Mouse (Mus musculus) liver, adult 2 months (tissue): ENCODE data around the gene Gm4450. TPM values are rescaled to one million over a fixed set of nuclear protein-coding genes. Genes with fewer than 3 reads are reported as not detected.
"Not testable (repeated sequence)": the region's sequence is repeated elsewhere in the genome, so short reads cannot be mapped to it uniquely, and the experiment has no call there.

Experiments used
- DNase-seq: peaks from one replicate; pipeline ENCODE4 v3.0.0-alpha.2; 2011; ENCODE audit warnings: low read depth, low spot score; ENCODE audit errors: extremely low read depth
- H3K27ac ChIP-seq: fragments of 200-500 bp; replicated peaks from 2 replicates; pipeline ENCODE4 v1.5.1; 2012; ENCODE audit warnings: low read depth, mild to moderate bottlenecking, control low read depth, inconsistent platforms, low read length; ENCODE audit not compliant: insufficient read depth
- H3K27me3 ChIP-seq: fragments of 200-500 bp; 2 replicates; pipeline ENCODE4 v1.6.1; 2012; ENCODE audit warnings: mild to moderate bottlenecking, moderate library complexity, low read length, inconsistent platforms; ENCODE audit not compliant: control insufficient read depth, insufficient read depth
- H3K36me3 ChIP-seq: fragments of 200-500 bp; 2 replicates; pipeline ENCODE4 v1.6.1; 2012; ENCODE audit warnings: low read length, inconsistent platforms; ENCODE audit not compliant: control insufficient read depth, insufficient read depth
- H3K4me1 ChIP-seq: fragments of 200-500 bp; 2 replicates; pipeline ENCODE4 v1.6.1; 2011; ENCODE audit warnings: low read length; ENCODE audit not compliant: control insufficient read depth, insufficient read depth
- H3K4me3 ChIP-seq: fragments of 200-500 bp; 2 replicates; pipeline ENCODE4 v1.5.1; 2011; ENCODE audit warnings: low read depth, mild to moderate bottlenecking, control low read depth, low read length, moderate library complexity; ENCODE audit not compliant: insufficient read depth
- H3K79me2 ChIP-seq: fragments of 200-500 bp; 2 replicates; pipeline ENCODE4 v1.6.1; 2012; ENCODE audit warnings: inconsistent platforms, mild to moderate bottlenecking, low read length, moderate library complexity; ENCODE audit not compliant: control insufficient read depth, insufficient read depth
- H3K9ac ChIP-seq: fragments of 200-500 bp; 2 replicates; pipeline ENCODE4 v1.6.1; 2012; ENCODE audit warnings: low read depth, mild to moderate bottlenecking, control low read depth, inconsistent platforms, low read length
- CTCF ChIP-seq: fragments of 200-500 bp; IDR thresholded peaks from 2 replicates; pipeline ENCODE4 v1.5.1; 2011; ENCODE audit warnings: low read depth, low read length, control low read depth
- POLR2A ChIP-seq: fragments of 200-500 bp; IDR thresholded peaks from 2 replicates; pipeline ENCODE4 v1.6.1; 2011; ENCODE audit warnings: low read length, control low read depth; ENCODE audit not compliant: insufficient read depth; ENCODE audit errors: extremely low read depth
- WGBS: fragments of 180-500 bp; shearing (Covaris S2); methylation state at CpG from one replicate; pipeline ENCODE4 v1.1.7; 2018; 5-methylcytosine and 5-hydroxymethylcytosine counted together
- polyA plus RNA-seq: library from polyadenylated mRNA; depleted of rRNA; stranded (reverse); fragments of >200 nt; gene quantifications from 2 replicates; pipeline ENCODE4 v1.2.3, GENCODE M21; 2012
- total RNA-seq: library from RNA; depleted of rRNA; stranded (reverse); fragments of >200 nt; gene quantifications from 2 replicates; pipeline ENCODE4 v1.2.3, GENCODE M21; 2014

Gm4450 gene
- total and polyA plus RNA-seq, 2 experiments, result not detected

DNA sequence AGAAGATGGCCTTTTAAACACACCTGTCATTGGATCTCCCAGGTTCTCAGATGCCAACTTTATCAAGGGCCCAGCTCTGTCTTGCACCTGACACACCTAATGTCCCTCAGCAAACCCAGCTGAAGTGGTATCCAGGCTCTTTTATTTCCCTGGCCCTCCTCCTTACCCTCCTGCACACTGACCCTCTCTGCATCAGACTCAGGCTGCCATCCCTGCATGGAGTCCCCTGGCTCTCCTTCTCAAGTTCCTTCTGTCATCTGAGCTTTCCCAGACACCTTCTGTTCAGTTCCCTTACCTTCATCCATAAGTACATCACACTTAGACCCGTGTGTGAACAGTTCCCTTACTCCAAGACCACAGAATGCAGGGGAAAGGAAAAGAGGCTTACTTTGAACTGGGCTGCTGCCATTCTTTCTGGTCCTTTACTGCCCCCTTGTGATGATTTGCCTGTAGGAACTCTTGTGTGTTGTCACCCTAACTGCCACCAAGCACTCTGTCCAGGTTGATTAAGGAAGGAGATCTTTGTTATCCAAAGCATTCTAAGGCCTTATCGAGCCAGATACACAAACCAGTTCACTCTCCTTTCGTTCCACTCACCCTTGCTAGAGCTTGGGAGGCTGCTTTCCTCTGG lies 13.7 kb downstream of the Gm4450 start:
- not testable (repeated sequence) for H3K36me3 ChIP-seq, H3K9ac ChIP-seq, H3K79me2 ChIP-seq, H3K27ac ChIP-seq, H3K27me3 ChIP-seq, H3K4me3 ChIP-seq, DNase-seq, H3K4me1 ChIP-seq
- 20% methylated on average over 3 of the region's 3 CpGs for WGBS

DNA sequence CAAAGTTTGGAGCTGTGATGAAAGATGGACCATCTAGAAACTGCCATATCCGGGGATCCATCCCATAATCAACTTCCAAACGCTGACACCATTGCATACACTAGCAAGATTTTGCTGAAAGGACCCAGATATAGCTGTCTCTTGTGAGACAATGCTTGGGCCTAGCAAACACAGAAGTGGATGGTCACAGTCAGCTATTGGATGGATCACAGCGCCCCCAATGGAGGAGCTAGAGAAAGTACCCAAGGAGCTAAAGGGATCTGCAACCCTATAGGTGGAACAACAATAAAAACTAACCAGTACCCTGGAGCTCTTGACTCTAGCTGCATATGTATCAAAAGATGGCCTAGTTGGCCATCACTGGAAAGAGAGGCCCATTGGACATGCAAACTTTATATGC lies 14.7 kb downstream of the Gm4450 start:
- not testable (repeated sequence) for H3K27me3 ChIP-seq, DNase-seq, H3K79me2 ChIP-seq, H3K36me3 ChIP-seq, H3K27ac ChIP-seq, H3K9ac ChIP-seq, H3K4me3 ChIP-seq, H3K4me1 ChIP-seq
- WGBS, result 49% methylated on average over 3 of the region's 3 CpGs

DNA sequence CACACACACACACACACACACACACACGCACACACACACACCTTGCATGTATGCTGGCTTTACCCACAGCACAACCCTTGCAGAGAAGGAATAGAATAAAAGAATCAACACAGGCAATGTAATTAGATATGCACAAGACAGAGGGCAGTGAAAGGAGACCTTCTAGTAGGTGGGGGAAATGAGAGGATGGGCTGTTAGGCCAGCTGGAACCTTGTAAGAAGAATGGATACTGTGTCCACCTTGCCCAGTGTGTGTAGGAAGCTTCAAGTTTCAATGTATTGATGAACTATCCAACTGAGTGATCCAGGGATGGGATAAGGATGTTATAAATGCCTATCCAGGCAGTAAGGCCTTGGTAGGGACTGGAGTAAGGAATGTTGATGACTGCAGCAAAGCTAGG lies 21.9 kb downstream of the Gm4450 start:
- H3K27me3 ChIP-seq, result no peaks in the 10 kb centered on the region
- no peaks in the 10 kb centered on the region for H3K36me3 ChIP-seq
- H3K9ac ChIP-seq, result no peak overlapping the region
- no peak for TF ChIP-seq CTCF
- no peak for TF ChIP-seq POLR2A
- H3K4me3 ChIP-seq, result no peak overlapping the region
- 96% methylated on average over 1 of the region's 1 CpGs for WGBS
- H3K79me2 ChIP-seq, result no peaks in the 10 kb centered on the region
- no peak overlapping the region for H3K27ac ChIP-seq
- no peaks in the 10 kb centered on the region for H3K4me1 ChIP-seq
- DNase-seq, result no peak

DNA sequence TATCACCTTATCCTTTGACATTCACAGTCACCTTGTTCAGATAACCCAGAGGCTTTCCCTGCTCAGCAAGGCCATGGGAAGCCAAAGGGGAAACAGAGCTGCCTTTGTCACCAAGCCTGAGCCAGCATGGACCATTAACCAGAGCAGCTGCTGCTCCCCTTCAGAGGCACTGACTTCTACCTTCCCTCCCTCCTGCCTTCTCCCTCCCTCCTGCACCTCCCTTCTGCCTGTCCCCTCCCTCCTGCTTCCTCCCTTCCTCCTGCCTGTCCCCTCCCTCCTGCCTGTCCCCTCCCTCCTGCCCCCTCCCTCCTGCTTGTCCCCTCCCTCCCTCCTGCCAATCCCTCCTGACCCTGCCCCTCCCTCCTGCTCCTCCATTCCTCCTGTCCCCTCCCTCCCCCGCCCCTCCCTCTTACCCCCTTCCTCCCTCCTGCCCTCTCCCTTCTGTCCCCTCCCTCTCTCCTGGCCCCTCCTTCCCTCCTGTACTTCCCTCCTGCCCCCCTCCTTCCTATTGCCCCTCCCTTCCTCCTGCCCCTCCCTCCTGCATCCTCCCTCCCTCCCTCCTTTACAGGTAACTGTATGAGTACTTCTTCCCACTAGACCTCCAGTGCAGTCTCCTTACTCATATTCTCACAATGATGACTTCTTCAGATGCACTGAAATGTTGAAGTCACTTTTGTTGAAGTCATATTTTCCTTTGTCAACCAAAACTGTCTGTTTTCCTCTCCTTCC lies 22.7 kb downstream of the Gm4450 start:
- H3K27me3 ChIP-seq, result peaks cover 1% of the 10 kb centered on the region; the same call in 1 of the 2 replicates
- no peak for DNase-seq
- no peak overlapping the region for H3K27ac ChIP-seq
- WGBS, result no CpG with 5 or more reads among the region's 1 CpGs
- H3K36me3 ChIP-seq, result no peaks in the 10 kb centered on the region
- no peaks in the 10 kb centered on the region for H3K4me1 ChIP-seq
- no peaks in the 10 kb centered on the region for H3K79me2 ChIP-seq
- no peak overlapping the region for H3K4me3 ChIP-seq
- H3K9ac ChIP-seq, result no peak overlapping the region
- TF ChIP-seq POLR2A (no peak), CTCF (no peak)

DNA sequence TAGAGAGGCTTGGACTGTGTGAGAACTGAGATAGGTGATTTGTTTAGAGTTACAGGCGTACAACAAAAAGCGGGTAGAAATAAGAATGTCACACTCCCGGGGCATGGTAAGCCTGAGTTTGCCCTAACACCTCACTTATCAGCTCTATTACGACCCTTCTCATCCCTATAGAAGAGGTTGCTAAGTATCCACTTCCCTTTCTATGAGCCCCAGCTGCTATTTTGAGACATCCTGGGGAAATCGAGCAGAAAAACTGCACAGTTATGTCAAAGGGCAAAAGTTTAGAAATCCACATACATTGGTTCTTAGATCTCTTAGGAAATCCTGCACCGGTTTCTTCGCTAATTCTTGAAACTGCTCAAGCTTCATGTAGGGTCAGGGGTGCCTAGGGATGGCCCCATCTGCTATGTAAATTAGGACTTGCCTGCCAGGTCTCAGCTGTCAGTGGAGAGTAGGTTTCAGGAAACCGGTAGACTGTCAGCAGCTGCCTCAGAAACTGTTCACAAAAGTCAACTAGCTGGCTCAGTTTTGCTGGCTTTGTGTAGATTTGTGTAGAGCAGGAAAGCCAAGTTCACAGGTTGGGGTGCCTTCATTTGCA lies 27.9 kb downstream of the Gm4450 start:
- Histone ChIP-seq H3K9ac (no peak overlapping the region), H3K79me2 (no peaks in the 10 kb centered on the region), H3K36me3 (no peaks in the 10 kb centered on the region), H3K27me3 (peaks cover 3% of the 10 kb centered on the region; the same call in 1 of the 2 replicates), H3K27ac (no peak overlapping the region), H3K4me1 (peaks cover 8% of the 10 kb centered on the region), H3K4me3 (no peak overlapping the region)
- DNase-seq, result no peak
- 54% methylated on average over 8 of the region's 8 CpGs for WGBS
- no peak for TF ChIP-seq CTCF

DNA sequence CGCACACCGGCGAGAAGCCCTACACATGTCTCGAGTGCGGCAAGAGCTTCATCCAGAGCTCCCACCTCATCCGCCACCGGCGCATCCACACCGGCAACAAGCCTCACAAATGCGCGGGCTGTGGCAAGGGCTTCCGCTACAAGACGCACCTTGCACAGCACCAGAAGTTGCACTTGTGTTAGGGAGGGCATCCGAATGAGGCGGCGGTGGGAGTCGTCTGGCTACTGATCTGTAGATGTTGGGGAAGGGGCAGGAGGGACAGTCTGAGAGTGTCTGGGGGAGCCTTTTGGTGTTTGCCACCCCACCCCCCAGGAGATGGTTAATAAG lies 28.5 kb downstream of the Gm4450 start:
- Histone ChIP-seq H3K4me1 (peaks cover 8% of the 10 kb centered on the region), H3K79me2 (no peaks in the 10 kb centered on the region), H3K27me3 (peaks cover 3% of the 10 kb centered on the region; the same call in 1 of the 2 replicates), H3K4me3 (peak overlapping the region; percentile 67), H3K36me3 (no peaks in the 10 kb centered on the region), H3K9ac (no peak overlapping the region), H3K27ac (no peak overlapping the region)
- 15% methylated on average over 17 of the region's 17 CpGs for WGBS
- TF ChIP-seq POLR2A (no peak), CTCF (no peak)
- DNase-seq, result no peak
